Mouse (Mus musculus): ENCODE measurements around the gene Usp33.

The Usp33 gene

GRCm38 (mm10) chr3:152339862-152340557, 6.3 kb upstream of the Usp33 start, which contains the start of gene Miga1:
TSS of gene Miga1 (minus strand) at chr3:152340407.
- 2% methylated on average over 54 of the region's 54 CpGs for WGBS

- 81% methylated on average over 15 of the region's 15 CpGs for WGBS
Measured at GRCm38 (mm10) chr3:152342961-152343517, 3.2 kb upstream of the Usp33 start.

GRCm38 (mm10) chr3:152346633-152347141, 409 bp downstream of the Usp33 start:
- under 1% methylated on average over 54 of the region's 54 CpGs for whole genome bisulfite sequencing

GRCm38 (mm10) chr3:152347227-152347626, 949 bp downstream of the Usp33 start:
- WGBS = 21% methylated on average over 3 of the region's 3 CpGs

- WGBS = 67% methylated on average over 10 of the region's 10 CpGs
Measured at GRCm38 (mm10) chr3:152348011-152348830, 1.9 kb downstream of the Usp33 start.

- 85% methylated on average over 3 of the region's 3 CpGs for WGBS
Measured at GRCm38 (mm10) chr3:152350431-152350830, 4.2 kb downstream of the Usp33 start.

- 85% methylated on average over 5 of the region's 5 CpGs for WGBS
Measured at GRCm38 (mm10) chr3:152350966-152351365, 4.7 kb downstream of the Usp33 start.

GRCm38 (mm10) chr3:152352289-152352688, 6.0 kb downstream of the Usp33 start:
- 69% methylated on average over 4 of the region's 4 CpGs for WGBS

GRCm38 (mm10) chr3:152353434-152354177, 7.3 kb downstream of the Usp33 start:
- 62% methylated on average over 10 of the region's 10 CpGs for WGBS

- WGBS = 58% methylated on average over 5 of the region's 5 CpGs
Measured at GRCm38 (mm10) chr3:152355361-152355760, 9.1 kb downstream of the Usp33 start.

- 79% methylated on average over 9 of the region's 9 CpGs for WGBS
Measured at GRCm38 (mm10) chr3:152356751-152357150, 10.5 kb downstream of the Usp33 start.

GRCm38 (mm10) chr3:152359151-152359550, 12.9 kb downstream of the Usp33 start:
- 68% methylated on average over 7 of the region's 7 CpGs for WGBS

GRCm38 (mm10) chr3:152364181-152364580, 17.9 kb downstream of the Usp33 start:
- WGBS = 94% methylated on average over 2 of the region's 2 CpGs

- WGBS = 68% methylated on average over 4 of the region's 4 CpGs
Measured at GRCm38 (mm10) chr3:152376063-152376462, 29.8 kb downstream of the Usp33 start.

- WGBS = 70% methylated on average over 11 of the region's 11 CpGs
Measured at GRCm38 (mm10) chr3:152384106-152384505, 37.8 kb downstream of the Usp33 start.

- under 1% methylated on average over 86 of the region's 108 CpGs for WGBS
Measured at GRCm38 (mm10) chr3:152395350-152396277, 49.3 kb downstream of the Usp33 start, which contains the start of gene Zzz3. TSS of gene Zzz3 (plus strand) at chr3:152395473.

- WGBS = under 1% methylated on average over 102 of the region's 102 CpGs
Measured at GRCm38 (mm10) chr3:152396278-152396987, 50.2 kb downstream of the Usp33 start.

GRCm38 (mm10) chr3:152396988-152397314, 50.7 kb downstream of the Usp33 start:
- under 1% methylated on average over 10 of the region's 10 CpGs for WGBS

- WGBS = 35% methylated on average over 9 of the region's 9 CpGs
Measured at GRCm38 (mm10) chr3:152397335-152397940, 51.2 kb downstream of the Usp33 start.
